Mouse (Mus musculus): ENCODE results near the gene Dennd4c.

- TF ChIP-seq CTCF (IDR thresholded peaks at IDR 0.05; ENCODE audit: low read depth, low read length) (no peak), POLR2A (IDR thresholded peaks at IDR 0.05; ENCODE audit: extremely low read depth, insufficient read depth, low read length) (no peak)
These were observed 39.6 kb upstream of the Dennd4c start for GRCm38 (mm10) chr4:86708801-86709200.

Measured in liver, adult 2 months (tissue).